Mouse (Mus musculus) hindbrain, embryonic 13.5 days (tissue): ENCODE results near the gene Dnajc28. TPM values are rescaled to one million over a fixed set of nuclear protein-coding genes. Genes with fewer than 3 reads are reported as not detected.
"Not testable (repeated sequence)": the region's sequence is repeated elsewhere in the genome, so short reads cannot be mapped to it uniquely, and the experiment has no call there.

Source experiments
- ATAC-seq: fragments of 200-750 bp; cut with Nextera tagmentation; 2 replicates; pipeline ENCODE4 v1.8.0; 2017; ENCODE audit warnings: moderate TSS enrichment; ENCODE audit not compliant: low FRiP score
- H3K27ac ChIP-seq: fragments of 300-500 bp; sonication (generic); 2 replicates; pipeline ENCODE4 v1.5.1; 2015; ENCODE audit warnings: inconsistent platforms, mild to moderate bottlenecking, moderate library complexity
- H3K27me3 ChIP-seq: fragments of 300-500 bp; sonication (generic); 2 replicates; pipeline ENCODE4 v1.6.1; 2015; ENCODE audit warnings: mild to moderate bottlenecking, inconsistent platforms
- H3K36me3 ChIP-seq: fragments of 300-500 bp; sonication (generic); 2 replicates; pipeline ENCODE4 v1.6.1; 2015; ENCODE audit warnings: mild to moderate bottlenecking, inconsistent platforms
- H3K4me1 ChIP-seq: fragments of 300-500 bp; sonication (generic); replicated peaks from 2 replicates; pipeline ENCODE4 v1.6.1; 2015; ENCODE audit warnings: inconsistent platforms
- H3K4me2 ChIP-seq: fragments of 300-500 bp; sonication (generic); 2 replicates; pipeline ENCODE4 v1.6.1; 2015; ENCODE audit warnings: inconsistent platforms, mild to moderate bottlenecking, moderate library complexity
- H3K4me3 ChIP-seq: fragments of 300-500 bp; sonication (generic); 2 replicates; pipeline ENCODE4 v1.5.1; 2015; ENCODE audit warnings: mild to moderate bottlenecking, inconsistent platforms
- H3K9ac ChIP-seq: fragments of 300-500 bp; sonication (generic); 2 replicates; pipeline ENCODE4 v1.6.1; 2015; ENCODE audit warnings: mild to moderate bottlenecking, inconsistent platforms
- H3K9me3 ChIP-seq: fragments of 300-500 bp; sonication (generic); 2 replicates; pipeline ENCODE4 v1.6.1; 2016; ENCODE audit warnings: inconsistent platforms
- WGBS: fragments of 180-500 bp; shearing (Covaris S2); methylation state at CpG from one replicate; pipeline ENCODE4 v1.1.7; 2015; 5-methylcytosine and 5-hydroxymethylcytosine counted together
- polyA plus RNA-seq: library from polyadenylated mRNA; unstranded; fragments of >200 nt; fragmentation: Nextera tagmentation; extraction: Ambion mirVana; gene quantifications from 2 replicates; pipeline ENCODE4 v1.2.1, GENCODE M21; 2015

Gene Dnajc28
- polyA plus RNA-seq, 1 experiment from 2014 or later: 5.2 TPM

DNA sequence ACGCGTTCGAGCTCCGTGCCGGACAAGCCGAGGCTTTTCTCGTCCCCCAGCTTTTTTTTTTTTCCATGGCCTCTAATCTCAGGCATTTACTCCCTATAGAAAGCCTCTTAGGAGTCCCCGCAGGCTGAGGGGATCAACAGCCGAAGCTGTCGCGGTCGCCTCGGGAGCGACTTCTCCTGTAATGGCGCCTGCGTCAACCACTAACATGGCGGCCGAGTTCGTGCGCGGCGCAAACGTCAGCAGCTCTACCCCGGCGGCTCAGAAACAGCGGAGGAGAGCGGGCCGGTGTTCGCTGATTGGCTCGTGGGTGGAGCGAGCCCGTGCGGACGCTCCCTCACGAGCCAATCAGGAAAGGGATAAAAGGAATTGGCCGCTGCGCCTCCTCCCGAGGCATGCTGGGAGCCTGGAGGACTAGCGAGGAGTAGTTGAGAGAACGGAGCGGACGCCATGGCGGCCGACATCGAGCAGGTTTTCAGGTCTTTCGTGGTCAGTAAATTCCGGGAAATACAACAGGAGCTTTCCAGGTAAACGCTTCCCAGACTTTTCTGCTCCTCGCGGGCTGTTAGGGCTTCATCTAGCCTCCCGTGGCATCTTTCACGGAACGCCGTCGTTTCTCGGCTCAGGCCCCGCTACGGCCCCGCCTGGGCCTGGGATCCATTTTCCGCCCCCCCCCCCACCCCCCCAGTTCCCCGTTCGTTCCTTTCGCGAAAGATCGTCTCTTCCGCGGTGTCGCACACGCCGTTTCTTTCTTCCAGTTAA is 28.8 kb upstream of the Dnajc28 start, which contains the start of gene Son:
TSS of gene Son (plus strand) at position 46 of the 759 bp plus-strand sequence.
- H3K36me3 ChIP-seq: peaks cover 16% of the 10 kb centered on the region
- H3K9ac ChIP-seq: peak within 1 kb of the TSS; percentile 91
- H3K4me1 ChIP-seq: peaks cover 25% of the 10 kb centered on the region
- WGBS: under 1% methylated on average over 70 of the region's 70 CpGs
- peak; percentile 97 for ATAC-seq
- peak within 1 kb of the TSS; percentile 92 for H3K4me2 ChIP-seq
- H3K27ac ChIP-seq: peak within 1 kb of the TSS; percentile 99
- H3K27me3 ChIP-seq: no peaks in the 10 kb centered on the region
- peak within 1 kb of the TSS; percentile 73 for H3K4me3 ChIP-seq
- no peaks in the 10 kb centered on the region for H3K9me3 ChIP-seq

DNA sequence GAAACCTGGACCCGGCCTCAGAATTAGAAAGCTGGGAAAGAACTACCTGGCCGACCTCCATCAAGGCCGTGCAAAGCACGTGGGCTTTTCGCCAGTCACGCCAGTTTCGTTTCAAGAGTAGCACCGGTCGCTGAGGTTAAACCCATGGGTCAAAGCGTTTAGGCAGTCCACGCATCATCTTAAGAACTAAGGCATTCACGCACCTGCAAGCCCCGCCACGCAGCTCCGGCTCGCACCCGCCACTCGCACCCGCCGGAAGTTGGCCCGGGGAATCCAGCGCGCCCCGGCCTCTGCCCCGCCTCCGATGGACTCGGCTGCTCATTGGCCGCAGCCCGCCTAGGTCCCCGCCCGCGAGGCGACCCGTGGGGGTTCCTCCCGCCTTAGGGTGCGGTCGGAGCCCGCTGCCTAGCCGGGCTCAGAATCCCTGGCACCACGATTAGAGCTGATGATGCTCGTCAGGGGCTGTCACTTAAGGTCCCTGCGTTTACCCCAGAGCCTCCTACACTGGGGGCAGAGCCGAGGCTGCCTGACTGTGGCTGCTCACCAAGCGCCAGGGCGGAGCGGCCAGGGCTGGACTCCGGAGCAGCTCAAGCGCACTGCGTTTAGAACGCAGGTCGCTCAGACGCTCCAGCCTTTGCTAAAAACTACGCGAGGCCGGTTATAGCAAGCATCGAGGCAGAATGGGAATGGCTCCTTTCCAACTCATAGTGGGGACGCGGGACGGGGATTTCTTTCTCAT is 28.0 kb upstream of the Dnajc28 start, which contains the start of gene Gart:
TSS of gene Gart (minus strand) at position 272 of the 739 bp plus-strand sequence.
- Histone ChIP-seq H3K36me3 (peaks cover 16% of the 10 kb centered on the region), H3K9ac (peak within 1 kb of the TSS; percentile 91), H3K4me3 (peak within 1 kb of the TSS; percentile 73), H3K27ac (peak within 1 kb of the TSS; percentile 99), H3K27me3 (no peaks in the 10 kb centered on the region), H3K9me3 (no peaks in the 10 kb centered on the region), H3K4me2 (peak within 1 kb of the TSS; percentile 92), H3K4me1 (peaks cover 17% of the 10 kb centered on the region)
- ATAC-seq: peak; percentile 89
- under 1% methylated on average over 57 of the region's 59 CpGs for WGBS

DNA sequence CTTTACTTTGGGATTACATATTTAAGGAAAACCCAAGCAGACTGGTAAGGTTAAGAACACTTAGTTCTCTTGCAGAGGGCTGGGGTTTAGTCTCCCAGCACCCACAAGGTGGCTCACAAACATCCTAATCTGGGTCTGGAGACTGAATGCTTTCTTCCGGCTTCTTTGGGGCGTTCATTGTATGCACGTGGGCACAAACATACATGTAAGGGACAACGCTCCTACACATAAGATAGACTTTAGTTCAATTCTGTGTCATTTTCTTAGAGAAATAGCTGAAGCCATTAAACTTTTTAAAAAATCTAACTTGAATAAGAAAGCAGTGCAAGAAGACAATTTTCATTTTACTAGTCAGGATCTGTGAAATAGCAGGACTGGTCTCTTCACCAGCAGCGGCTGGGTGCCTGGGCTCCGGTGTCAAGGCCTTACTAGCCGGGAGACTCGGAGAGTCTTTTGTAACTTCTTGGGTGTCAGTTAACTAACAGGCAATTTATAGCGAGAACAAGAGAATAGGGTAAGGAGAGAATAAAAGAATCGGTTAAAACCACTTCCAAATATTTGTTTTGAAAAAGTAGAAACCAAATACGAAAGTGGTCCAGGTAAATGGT is 27.3 kb upstream of the Dnajc28 start:
- ATAC-seq: no peak
- Histone ChIP-seq H3K36me3 (peaks cover 21% of the 10 kb centered on the region), H3K9ac (peak overlapping the region; percentile 91), H3K4me1 (peaks cover 17% of the 10 kb centered on the region), H3K4me3 (peak overlapping the region; percentile 73), H3K9me3 (no peaks in the 10 kb centered on the region), H3K4me2 (peak overlapping the region; percentile 92), H3K27me3 (no peaks in the 10 kb centered on the region), H3K27ac (peak overlapping the region; percentile 99; the same call in 1 of the 2 replicates)
- WGBS: 2% methylated on average over 11 of the region's 11 CpGs

DNA sequence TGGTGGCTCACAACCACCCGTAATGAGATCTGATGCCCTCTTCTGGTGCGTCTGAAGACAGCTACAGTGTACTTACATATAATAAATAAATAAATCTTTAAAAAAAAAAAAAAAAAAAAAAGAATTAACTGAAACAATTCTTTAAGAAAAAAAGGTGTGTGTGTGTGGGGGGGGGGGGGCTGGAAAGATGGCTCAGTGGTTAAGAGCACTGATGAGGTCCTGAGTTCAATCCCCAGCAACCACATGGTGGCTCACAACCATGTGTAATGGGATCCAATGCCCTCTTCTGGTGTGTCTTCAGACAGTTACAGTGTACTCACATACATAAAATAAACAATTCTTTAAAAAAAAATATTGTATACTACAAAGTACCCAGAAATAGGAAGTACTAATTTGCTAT is 26.6 kb upstream of the Dnajc28 start:
- H3K4me3 ChIP-seq, H3K4me2 ChIP-seq, H3K27me3 ChIP-seq, ATAC-seq, H3K9ac ChIP-seq, H3K27ac ChIP-seq, H3K9me3 ChIP-seq: not testable (repeated sequence)
- Histone ChIP-seq H3K36me3 (peaks cover 25% of the 10 kb centered on the region), H3K4me1 (peaks cover 17% of the 10 kb centered on the region)
- 56% methylated on average over 1 of the region's 2 CpGs for WGBS

DNA sequence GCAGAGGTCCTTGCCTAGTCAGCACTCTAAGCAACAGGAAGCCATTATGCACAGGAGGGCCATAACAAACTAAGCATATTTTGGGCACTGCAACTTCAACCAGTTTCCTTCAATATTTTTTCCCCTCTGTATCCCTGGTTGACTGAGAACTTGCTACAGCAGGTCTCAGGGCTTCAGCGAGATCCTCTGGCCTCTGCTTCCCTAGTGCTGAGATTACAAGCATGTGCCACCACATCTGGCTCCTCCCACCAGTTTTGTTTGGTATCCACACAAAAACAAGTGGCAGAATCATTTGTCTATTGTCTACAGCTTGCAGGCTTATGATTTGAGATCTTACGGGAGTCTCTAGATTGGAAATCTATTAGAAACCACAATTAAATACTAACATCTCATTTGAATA is 26.1 kb upstream of the Dnajc28 start:
- ATAC-seq: no peak
- no peaks in the 10 kb centered on the region for H3K27me3 ChIP-seq
- no peaks in the 10 kb centered on the region for H3K9me3 ChIP-seq
- H3K4me1 ChIP-seq: peaks cover 14% of the 10 kb centered on the region
- no peak overlapping the region for H3K4me2 ChIP-seq
- H3K27ac ChIP-seq: no peak overlapping the region
- no peak overlapping the region for H3K9ac ChIP-seq
- peaks cover 30% of the 10 kb centered on the region for H3K36me3 ChIP-seq
- H3K4me3 ChIP-seq: no peak overlapping the region
- 85% methylated on average over 2 of the region's 2 CpGs for WGBS

DNA sequence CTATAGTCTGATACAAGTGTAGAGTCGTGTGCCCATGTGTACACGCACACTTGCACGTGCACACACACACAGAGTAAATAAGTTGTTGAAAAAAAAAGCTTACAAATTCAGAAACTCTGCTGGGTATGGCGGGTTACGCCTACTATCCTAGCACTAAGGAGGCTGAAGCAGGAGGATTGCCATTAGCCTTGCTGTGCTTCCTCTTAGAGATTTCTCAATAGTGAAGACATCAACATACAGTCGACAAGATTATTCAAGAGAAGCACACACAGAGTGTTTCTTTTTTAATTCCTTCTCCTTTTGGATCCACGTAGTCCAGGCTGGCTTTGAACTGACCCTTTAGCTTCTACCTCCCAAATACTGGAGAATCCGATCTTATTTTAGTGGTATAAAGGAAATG is 21.3 kb upstream of the Dnajc28 start:
- WGBS: 95% methylated on average over 8 of the region's 8 CpGs
- Histone ChIP-seq H3K9me3 (no peaks in the 10 kb centered on the region), H3K4me3 (no peak overlapping the region), H3K4me1 (no peaks in the 10 kb centered on the region; the same call in 1 of the 2 replicates), H3K27ac (no peak overlapping the region), H3K27me3 (no peaks in the 10 kb centered on the region), H3K9ac (no peak overlapping the region), H3K4me2 (no peak overlapping the region), H3K36me3 (peaks cover 75% of the 10 kb centered on the region)
- ATAC-seq: no peak

DNA sequence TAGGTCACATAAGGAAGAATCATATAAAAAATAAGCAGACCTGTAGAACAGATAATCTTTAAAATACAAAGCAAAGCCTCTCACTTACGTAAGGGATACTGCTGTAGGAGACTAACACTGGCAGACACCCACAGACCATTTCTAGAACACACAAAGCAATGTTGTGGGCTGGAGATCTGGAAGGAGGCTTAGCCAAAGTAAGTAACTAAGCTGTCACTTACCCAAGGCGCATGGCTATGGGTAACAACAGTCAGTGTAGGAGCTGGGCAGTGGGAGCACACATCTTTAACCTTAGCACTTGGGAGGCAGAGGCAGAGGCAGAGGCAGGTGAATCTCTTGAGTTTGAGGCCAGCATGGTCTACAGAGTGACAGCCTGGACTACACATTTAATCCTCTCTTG is 20.8 kb upstream of the Dnajc28 start:
- WGBS: 95% methylated on average over 2 of the region's 2 CpGs
- H3K36me3 ChIP-seq: peaks cover 79% of the 10 kb centered on the region
- ATAC-seq: no peak

DNA sequence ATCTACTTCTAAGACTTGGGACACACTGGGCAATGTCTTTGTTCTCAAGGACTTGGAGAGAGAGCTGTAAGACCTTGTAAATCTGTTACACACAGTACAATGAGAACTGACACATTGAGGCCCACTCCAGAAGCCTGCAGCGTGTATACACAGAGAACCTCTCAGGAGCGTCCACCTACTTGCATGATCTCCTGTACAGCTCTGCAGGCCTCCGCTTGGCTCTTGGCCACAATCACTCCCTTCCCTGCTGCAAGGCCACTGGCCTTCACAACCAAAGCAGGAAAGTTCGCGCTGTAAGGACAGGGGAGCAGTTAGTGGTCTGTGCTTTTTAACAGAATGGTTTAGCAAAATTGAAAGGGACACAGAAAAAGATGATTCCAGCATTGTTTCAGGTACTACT is 20.3 kb upstream of the Dnajc28 start:
- no peak overlapping the region for H3K9ac ChIP-seq
- no peaks in the 10 kb centered on the region for H3K4me1 ChIP-seq
- no peaks in the 10 kb centered on the region for H3K27me3 ChIP-seq
- no peak overlapping the region for H3K4me3 ChIP-seq
- peaks cover 83% of the 10 kb centered on the region for H3K36me3 ChIP-seq
- WGBS: 93% methylated on average over 5 of the region's 5 CpGs
- no peak overlapping the region for H3K4me2 ChIP-seq
- ATAC-seq: no peak
- no peak overlapping the region for H3K27ac ChIP-seq
- no peaks in the 10 kb centered on the region for H3K9me3 ChIP-seq

More for the DNA sequence above, 20.8 kb upstream of the Dnajc28 start:
- H3K27me3 ChIP-seq: no peaks in the 10 kb centered on the region
- no peak overlapping the region for H3K4me2 ChIP-seq
- H3K9ac ChIP-seq: no peak overlapping the region
- H3K9me3 ChIP-seq: no peaks in the 10 kb centered on the region
- H3K4me1 ChIP-seq: no peaks in the 10 kb centered on the region
- no peak overlapping the region for H3K4me3 ChIP-seq
- H3K27ac ChIP-seq: no peak overlapping the region

DNA sequence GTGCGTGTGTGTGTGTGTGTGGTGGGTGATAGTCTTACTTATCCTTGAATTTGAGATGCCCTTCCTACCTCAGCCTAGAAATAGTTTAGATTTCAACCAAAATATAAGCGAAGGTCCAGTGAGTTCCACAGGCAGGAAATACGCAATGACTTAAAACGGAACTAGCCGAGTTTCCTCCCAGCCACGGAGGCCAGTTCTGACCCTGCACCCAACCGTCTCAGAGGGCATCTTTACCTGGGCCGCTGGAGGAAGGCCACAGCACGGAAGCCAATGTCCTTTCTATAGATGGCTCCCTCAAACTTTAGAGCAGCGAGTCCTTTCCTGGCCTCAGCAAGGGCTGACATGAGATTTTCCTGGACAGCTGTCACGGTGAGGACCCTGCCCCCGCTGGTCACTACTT is 14.8 kb upstream of the Dnajc28 start:
- H3K36me3 ChIP-seq: peaks cover 89% of the 10 kb centered on the region
- no peak overlapping the region for H3K4me3 ChIP-seq
- H3K27ac ChIP-seq: no peak overlapping the region
- no peaks in the 10 kb centered on the region for H3K4me1 ChIP-seq
- no peaks in the 10 kb centered on the region for H3K27me3 ChIP-seq
- H3K4me2 ChIP-seq: no peak overlapping the region
- ATAC-seq: no peak
- 94% methylated on average over 12 of the region's 12 CpGs for WGBS
- H3K9ac ChIP-seq: no peak overlapping the region
- H3K9me3 ChIP-seq: no peaks in the 10 kb centered on the region

DNA sequence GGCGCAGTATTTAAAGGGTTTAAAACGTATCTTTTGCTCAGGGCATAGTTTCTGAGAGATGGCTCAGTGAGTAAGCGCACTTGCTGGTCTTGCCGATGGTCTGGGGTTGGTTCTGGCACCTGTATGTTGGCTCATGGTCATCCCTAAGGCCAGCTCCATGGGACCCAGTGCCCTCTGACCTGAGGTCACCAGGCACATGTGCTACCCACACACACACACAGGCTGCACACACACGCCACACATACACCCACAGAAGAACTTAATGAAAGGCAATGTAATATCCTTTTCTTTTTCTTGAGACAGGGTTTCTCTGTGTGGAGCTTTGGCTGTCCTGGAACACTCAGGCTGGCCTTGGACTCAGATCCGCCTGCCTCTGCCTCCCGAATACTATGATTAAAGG is 14.1 kb upstream of the Dnajc28 start:
- Histone ChIP-seq H3K27ac (no peak overlapping the region), H3K4me3 (no peak overlapping the region), H3K9me3 (no peaks in the 10 kb centered on the region), H3K4me2 (no peak overlapping the region), H3K9ac (no peak overlapping the region), H3K27me3 (no peaks in the 10 kb centered on the region), H3K36me3 (peaks cover 89% of the 10 kb centered on the region), H3K4me1 (no peaks in the 10 kb centered on the region)
- WGBS: 97% methylated on average over 7 of the region's 7 CpGs
- no peak for ATAC-seq

DNA sequence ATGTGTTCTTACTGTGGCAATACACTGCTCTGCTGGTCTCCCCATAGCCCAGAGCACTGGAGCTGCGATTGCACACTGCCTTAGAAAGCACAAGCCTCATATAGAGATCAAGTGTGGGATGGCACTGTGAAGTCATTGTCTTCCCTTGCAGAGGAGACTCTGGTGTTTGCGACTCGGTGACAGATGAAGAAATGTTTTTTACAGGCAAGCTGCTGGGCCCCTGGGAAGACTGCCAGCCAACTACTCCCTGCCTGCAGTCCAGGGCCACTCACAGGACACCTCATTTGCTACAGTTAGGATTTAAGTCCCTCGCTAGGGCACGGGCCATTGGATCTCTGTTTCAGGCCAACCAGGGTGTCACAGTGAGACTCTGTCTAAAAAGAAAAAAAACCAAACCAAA is 13.6 kb upstream of the Dnajc28 start:
- Histone ChIP-seq H3K4me2 (no peak overlapping the region), H3K4me3 (no peak overlapping the region), H3K9ac (no peak overlapping the region), H3K4me1 (no peaks in the 10 kb centered on the region), H3K27ac (no peak overlapping the region), H3K36me3 (peaks cover 89% of the 10 kb centered on the region), H3K9me3 (no peaks in the 10 kb centered on the region), H3K27me3 (no peaks in the 10 kb centered on the region)
- 84% methylated on average over 5 of the region's 5 CpGs for WGBS
- ATAC-seq: no peak

DNA sequence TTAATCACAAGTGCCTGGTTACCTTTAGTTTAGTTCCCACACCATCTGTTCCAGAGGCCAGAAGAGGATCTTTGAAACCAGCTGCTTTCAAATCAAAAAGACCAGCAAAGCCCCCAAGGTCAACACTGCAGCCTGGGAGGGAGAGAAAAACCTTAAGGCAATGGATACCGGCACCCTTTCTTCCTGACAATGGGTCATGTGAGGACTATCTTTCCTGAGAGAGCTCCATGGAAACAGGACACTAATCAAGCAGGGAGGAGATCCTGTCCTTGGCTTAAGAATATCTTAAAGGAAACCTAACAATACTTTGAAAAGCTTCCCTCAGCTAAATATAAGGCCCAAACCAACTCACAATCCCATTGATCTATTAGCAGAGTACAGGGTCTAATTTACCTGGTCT is 11.8 kb upstream of the Dnajc28 start:
- H3K27me3 ChIP-seq: no peaks in the 10 kb centered on the region
- H3K4me2 ChIP-seq: no peak overlapping the region
- no peaks in the 10 kb centered on the region for H3K9me3 ChIP-seq
- no peak for ATAC-seq
- 0 out of 2 replicates have a peak overlapping the region, but pooled peaks have one; percentile 3 for H3K9ac ChIP-seq
- peaks cover 86% of the 10 kb centered on the region for H3K36me3 ChIP-seq
- H3K4me3 ChIP-seq: no peak overlapping the region
- no peaks in the 10 kb centered on the region for H3K4me1 ChIP-seq
- WGBS: 67% methylated on average over 1 of the region's 1 CpGs
- H3K27ac ChIP-seq: no peak overlapping the region
